Mouse (Mus musculus) midbrain, embryonic 11.5 days (tissue): ENCODE results near the gene Cars2. TPM values are rescaled to one million over a fixed set of nuclear protein-coding genes. Genes with fewer than 3 reads are reported as not detected.
A peak's percentile ranks its signal among the peaks of the same experiment; 100 is the strongest.
"Not testable (repeated sequence)": the region's sequence is repeated elsewhere in the genome, so short reads cannot be mapped to it uniquely, and the experiment has no call there.

Experiments used
- ATAC-seq: fragments of 200-750 bp; cut with Nextera tagmentation; 2 replicates; pipeline ENCODE4 v1.8.0; 2017; ENCODE audit warnings: moderate TSS enrichment, moderate library complexity; ENCODE audit not compliant: low FRiP score
- DNase-seq: peaks from one replicate; pipeline ENCODE4 v3.0.0; 2015; ENCODE audit warnings: low spot score; ENCODE audit errors: missing footprints
- H3K27ac ChIP-seq: fragments of 300-500 bp; sonication (generic); 2 replicates; pipeline ENCODE4 v1.5.1; 2014; ENCODE audit warnings: low read depth, low read length
- H3K27me3 ChIP-seq: fragments of 300-500 bp; sonication (generic); 2 replicates; pipeline ENCODE4 v1.6.1; 2014; ENCODE audit warnings: mild to moderate bottlenecking, low read length, moderate library complexity, mixed read lengths; ENCODE audit not compliant: control insufficient read depth, insufficient read depth
- H3K36me3 ChIP-seq: fragments of 300-500 bp; sonication (generic); 2 replicates; pipeline ENCODE4 v1.6.1; 2014; ENCODE audit warnings: mild to moderate bottlenecking, low read length, moderate library complexity, mixed read lengths; ENCODE audit not compliant: control insufficient read depth, insufficient read depth
- H3K4me1 ChIP-seq: fragments of 300-500 bp; sonication (generic); 2 replicates; pipeline ENCODE4 v1.6.1; 2014; ENCODE audit warnings: low read length; ENCODE audit not compliant: control insufficient read depth, insufficient read depth
- H3K4me2 ChIP-seq: fragments of 300-500 bp; sonication (generic); 2 replicates; pipeline ENCODE4 v1.6.1; 2014; ENCODE audit warnings: mild to moderate bottlenecking, moderate library complexity
- H3K4me3 ChIP-seq: fragments of 300-500 bp; sonication (generic); 2 replicates; pipeline ENCODE4 v1.5.1; 2014; ENCODE audit warnings: low read depth, low read length
- H3K9ac ChIP-seq: fragments of 300-500 bp; sonication (generic); 2 replicates; pipeline ENCODE4 v1.6.1; 2014; ENCODE audit warnings: low read length
- H3K9me3 ChIP-seq: fragments of 300-500 bp; sonication (generic); 2 replicates; pipeline ENCODE4 v1.6.1; 2016; ENCODE audit warnings: low read length; ENCODE audit not compliant: control insufficient read depth
- WGBS: fragments of 180-500 bp; shearing (Covaris S2); extraction: QIAGEN DNeasy Blood & Tissue Kit; methylation state at CpG from one replicate; pipeline ENCODE4 v1.1.7; 2014; 5-methylcytosine and 5-hydroxymethylcytosine counted together
- polyA plus RNA-seq: library from polyadenylated mRNA; unstranded; fragments of >200 nt; fragmentation: Nextera tagmentation; extraction: Ambion mirVana; gene quantifications from 2 replicates; pipeline ENCODE4 v1.2.1, GENCODE M21; 2014

The Cars2 gene
- polyA plus RNA-seq, 1 experiment from 2014 or later, result 20.3 TPM

- Histone ChIP-seq H3K4me2 (peak overlapping the region; percentile 78), H3K9me3 (no peaks in the 10 kb centered on the region), H3K36me3 (peaks cover 6% of the 10 kb centered on the region), H3K4me3 (peak overlapping the region; percentile 72), H3K9ac (peak overlapping the region; percentile 78), H3K27ac (peak overlapping the region; percentile 100), H3K4me1 (peaks cover 11% of the 10 kb centered on the region), H3K27me3 (no peaks in the 10 kb centered on the region)
- ATAC-seq, result peak; percentile 80
- under 1% methylated on average over 67 of the region's 67 CpGs for WGBS
- peak; percentile 99 for DNase-seq
These were observed 7.4 kb upstream of the Cars2 start for GRCm38 (mm10) chr8:11557768-11558629.

DNA sequence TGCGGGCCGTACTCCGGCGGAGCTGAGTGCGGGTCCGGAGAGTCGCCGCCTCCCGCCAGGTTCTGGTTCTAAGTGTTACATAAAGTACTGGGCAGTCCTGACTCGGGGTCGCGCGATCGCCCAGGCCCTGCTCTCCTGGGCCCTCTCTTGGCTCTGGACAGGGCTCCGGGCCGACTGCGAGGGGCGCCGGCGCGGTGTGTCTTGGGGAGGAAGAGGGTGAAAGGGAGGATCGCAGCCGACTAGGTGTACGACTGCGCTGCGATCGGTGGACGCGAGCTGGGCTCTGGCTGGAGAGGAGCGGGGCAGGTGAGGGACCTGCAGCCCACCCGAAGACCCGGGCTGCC is 6.8 kb upstream of the Cars2 start:
- WGBS, result under 1% methylated on average over 29 of the region's 32 CpGs
- H3K9ac ChIP-seq, result peak overlapping the region; percentile 78
- ATAC-seq, result peak; percentile 2; the same call in 1 of the 2 replicates
- peaks cover 6% of the 10 kb centered on the region for H3K36me3 ChIP-seq
- H3K27me3 ChIP-seq, result no peaks in the 10 kb centered on the region
- H3K27ac ChIP-seq, result peak overlapping the region; percentile 100
- H3K4me2 ChIP-seq, result peak overlapping the region; percentile 78
- H3K4me3 ChIP-seq, result peak overlapping the region; percentile 72
- H3K4me1 ChIP-seq, result peaks cover 11% of the 10 kb centered on the region
- no peak for DNase-seq
- H3K9me3 ChIP-seq, result no peaks in the 10 kb centered on the region

- Histone ChIP-seq H3K27ac (peak overlapping the region; percentile 100), H3K9ac (peak overlapping the region; percentile 78), H3K4me1 (peaks cover 11% of the 10 kb centered on the region), H3K36me3 (peaks cover 6% of the 10 kb centered on the region), H3K9me3 (no peaks in the 10 kb centered on the region), H3K4me3 (peak overlapping the region; percentile 72), H3K4me2 (peak overlapping the region; percentile 78), H3K27me3 (no peaks in the 10 kb centered on the region)
- ATAC-seq, result no peak
- DNase-seq, result peak; percentile 95
- WGBS, result 0% methylated on average over 73 of the region's 85 CpGs
These were observed 6.3 kb upstream of the Cars2 start for GRCm38 (mm10) chr8:11556691-11557423.

GRCm38 (mm10) chr8:11555720-11556591 is 5.4 kb upstream of the Cars2 start:
- no peaks in the 10 kb centered on the region for H3K27me3 ChIP-seq
- no peaks in the 10 kb centered on the region for H3K9me3 ChIP-seq
- DNase-seq (peak; percentile 100), ATAC-seq (peak; percentile 84)
- peak overlapping the region; percentile 94 for H3K9ac ChIP-seq
- H3K27ac ChIP-seq, result peak overlapping the region; percentile 100
- under 1% methylated on average over 97 of the region's 103 CpGs for WGBS
- H3K4me3 ChIP-seq, result peak overlapping the region; percentile 72
- peaks cover 13% of the 10 kb centered on the region for H3K4me1 ChIP-seq
- peak overlapping the region; percentile 78 for H3K4me2 ChIP-seq
- no peaks in the 10 kb centered on the region for H3K36me3 ChIP-seq

GRCm38 (mm10) chr8:11554799-11555719 is 4.5 kb upstream of the Cars2 start, which contains the start of gene Ing1:
Ing1 (plus strand) TSS chr8:11555571.
- ATAC-seq, result peak; percentile 82
- no peaks in the 10 kb centered on the region for H3K9me3 ChIP-seq
- H3K9ac ChIP-seq, result peak within 1 kb of the TSS; percentile 94
- peak within 1 kb of the TSS; percentile 100 for H3K27ac ChIP-seq
- H3K27me3 ChIP-seq, result no peaks in the 10 kb centered on the region
- WGBS, result under 1% methylated on average over 52 of the region's 52 CpGs
- H3K36me3 ChIP-seq, result no peaks in the 10 kb centered on the region
- H3K4me2 ChIP-seq, result peak within 1 kb of the TSS; percentile 78
- DNase-seq, result peak; percentile 99
- H3K4me3 ChIP-seq, result peak within 1 kb of the TSS; percentile 72
- H3K4me1 ChIP-seq, result peaks cover 16% of the 10 kb centered on the region

- ATAC-seq, result no peak
These were observed 1.8 kb upstream of the Cars2 start for GRCm38 (mm10) chr8:11552390-11552789.

DNA sequence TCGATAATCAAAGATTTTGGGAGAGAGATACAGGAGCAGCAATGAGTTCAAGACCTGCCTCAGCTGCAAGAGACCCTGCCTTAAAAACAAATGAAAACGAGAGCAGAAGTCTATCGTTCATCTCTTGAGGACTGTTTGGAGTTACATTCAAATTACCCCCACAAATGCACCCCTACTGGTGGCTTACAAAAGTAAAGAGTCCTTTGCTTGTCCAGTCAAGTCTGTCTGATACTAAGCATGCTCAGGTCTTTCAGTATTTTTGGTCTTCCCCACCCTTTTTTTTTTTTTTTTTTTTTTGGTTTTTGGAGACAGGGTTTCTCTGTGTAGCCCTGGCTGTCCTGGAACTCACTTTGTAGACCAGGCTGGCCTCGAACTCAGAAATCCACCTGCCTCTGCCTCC is 914 bp upstream of the Cars2 start:
- not testable (repeated sequence) for H3K27ac ChIP-seq, H3K4me2 ChIP-seq, ATAC-seq, H3K9ac ChIP-seq, H3K27me3 ChIP-seq, H3K4me1 ChIP-seq, H3K4me3 ChIP-seq, H3K36me3 ChIP-seq, DNase-seq, H3K9me3 ChIP-seq
- WGBS, result 83% methylated on average over 3 of the region's 4 CpGs

More at GRCm38 (mm10) chr8:11552390-11552789, 1.8 kb upstream of the Cars2 start:
- Histone ChIP-seq H3K9ac (no peak overlapping the region), H3K4me2 (no peak overlapping the region), H3K36me3 (no peaks in the 10 kb centered on the region), H3K27ac (no peak overlapping the region), H3K4me3 (no peak overlapping the region), H3K9me3 (no peaks in the 10 kb centered on the region), H3K4me1 (peaks cover 9% of the 10 kb centered on the region), H3K27me3 (no peaks in the 10 kb centered on the region)
- no peak for DNase-seq
- WGBS, result 90% methylated on average over 10 of the region's 10 CpGs

- DNase-seq, result peak; percentile 92
These were observed 877 bp downstream of the Cars2 start for GRCm38 (mm10) chr8:11549706-11550105.

More at GRCm38 (mm10) chr8:11549706-11550105, 877 bp downstream of the Cars2 start:
- H3K9me3 ChIP-seq, result no peaks in the 10 kb centered on the region
- WGBS, result 13% methylated on average over 7 of the region's 7 CpGs
- no peak for ATAC-seq
- H3K4me2 ChIP-seq, result peak overlapping the region; percentile 85
- peak overlapping the region; percentile 65 for H3K4me3 ChIP-seq
- no peaks in the 10 kb centered on the region for H3K36me3 ChIP-seq
- H3K27me3 ChIP-seq, result no peaks in the 10 kb centered on the region
- H3K9ac ChIP-seq, result no peak overlapping the region
- peaks cover 8% of the 10 kb centered on the region for H3K4me1 ChIP-seq
- H3K27ac ChIP-seq, result no peak overlapping the region
